Mouse (Mus musculus): Measurements from ENCODE around the gene Cd8b1.
A peak's percentile ranks its signal among the peaks of the same experiment; 100 is the strongest.
"Not testable (repeated sequence)": the region's sequence is repeated elsewhere in the genome, so short reads cannot be mapped to it uniquely, and the experiment has no call there.

The Cd8b1 gene

GRCm38 (mm10) chr6:71322491-71322921 lies at the start of gene Cd8b1:
Cd8b1 (plus strand) TSS chr6:71322788.
- DNase-seq: no peak

GRCm38 (mm10) chr6:71273715-71274114 lies 48.9 kb upstream of the Cd8b1 start:
- no peak for DNase-seq

- DNase-seq: no peak
Measured at GRCm38 (mm10) chr6:71274621-71275020, 48.0 kb upstream of the Cd8b1 start.

GRCm38 (mm10) chr6:71279418-71279817 lies 43.2 kb upstream of the Cd8b1 start:
- peak; percentile 15 for DNase-seq

- peak; percentile 25 for DNase-seq
Measured at GRCm38 (mm10) chr6:71293509-71293908, 29.1 kb upstream of the Cd8b1 start.

GRCm38 (mm10) chr6:71295303-71295702 lies 27.3 kb upstream of the Cd8b1 start:
- DNase-seq: no peak

- no peak for DNase-seq
Measured at GRCm38 (mm10) chr6:71298051-71298450, 24.5 kb upstream of the Cd8b1 start.

GRCm38 (mm10) chr6:71298751-71299150 lies 23.8 kb upstream of the Cd8b1 start:
- peak; percentile 47 for DNase-seq

GRCm38 (mm10) chr6:71302097-71302731 lies 20.4 kb upstream of the Cd8b1 start:
- DNase-seq: no peak

- no peak for DNase-seq
Measured at GRCm38 (mm10) chr6:71307486-71307885, 15.1 kb upstream of the Cd8b1 start.

- no peak for DNase-seq
Measured at GRCm38 (mm10) chr6:71321826-71322283, 733 bp upstream of the Cd8b1 start, which contains the start of gene Smyd1. Smyd1 (minus strand) TSS chr6:71322233.

GRCm38 (mm10) chr6:71324816-71325215 lies 2.2 kb downstream of the Cd8b1 start:
- no peak for DNase-seq

GRCm38 (mm10) chr6:71329881-71330280 lies 7.3 kb downstream of the Cd8b1 start:
- no peak for DNase-seq

- DNase-seq: no peak
Measured at GRCm38 (mm10) chr6:71330486-71330885, 7.9 kb downstream of the Cd8b1 start.

GRCm38 (mm10) chr6:71331491-71331890 lies 8.9 kb downstream of the Cd8b1 start:
- not testable (repeated sequence) for DNase-seq

- peak; percentile 19 for DNase-seq
Measured at GRCm38 (mm10) chr6:71332236-71332965, 9.8 kb downstream of the Cd8b1 start.

GRCm38 (mm10) chr6:71333031-71333430 lies 10.4 kb downstream of the Cd8b1 start:
- no peak for DNase-seq

- no peak for DNase-seq
Measured at GRCm38 (mm10) chr6:71333578-71334273, 11.1 kb downstream of the Cd8b1 start.

- DNase-seq: no peak
Measured at GRCm38 (mm10) chr6:71337666-71338065, 15.1 kb downstream of the Cd8b1 start.

GRCm38 (mm10) chr6:71338941-71339340 lies 16.4 kb downstream of the Cd8b1 start:
- DNase-seq: no peak

- no peak for DNase-seq
Measured at GRCm38 (mm10) chr6:71339351-71339750, 16.8 kb downstream of the Cd8b1 start.

- DNase-seq: no peak
Measured at GRCm38 (mm10) chr6:71341179-71341578, 18.6 kb downstream of the Cd8b1 start.

- no peak for DNase-seq
Measured at GRCm38 (mm10) chr6:71348006-71348405, 25.4 kb downstream of the Cd8b1 start.

GRCm38 (mm10) chr6:71351201-71351600 lies 28.6 kb downstream of the Cd8b1 start:
- DNase-seq: no peak

All from lung, postnatal 36 days (tissue).